7 mouse cellular contexts compared by ENCODE assay signal in the genomic region with DNA sequence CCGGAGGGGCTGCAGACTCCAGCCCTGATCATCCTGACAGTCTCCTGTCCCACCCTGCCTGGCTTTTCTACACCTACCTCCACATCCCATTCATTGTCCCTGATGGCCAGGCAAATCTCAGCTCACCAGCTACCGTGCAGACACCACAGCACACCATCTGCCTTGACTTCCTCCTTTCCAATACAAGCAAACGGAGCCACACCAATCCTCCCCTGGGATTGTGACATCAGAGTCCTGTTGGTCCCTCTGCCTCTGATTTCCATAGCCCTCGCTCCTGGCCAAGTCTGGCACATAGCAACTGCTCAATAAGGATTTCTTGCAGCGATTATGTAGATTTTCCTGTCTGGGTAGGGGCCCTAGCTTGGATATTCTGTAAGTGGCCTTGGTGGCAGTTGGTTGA. TPM values are rescaled to one million over a fixed set of nuclear protein-coding genes. Genes with fewer than 3 reads are reported as not detected.
A peak's percentile ranks its signal among the peaks of the same experiment; 100 is the strongest.
DNase-seq lines count a peak whose midpoint lies in the region; ATAC-seq and TF ChIP-seq lines count a peak whose summit lies in the region.

Gene Cox19 (minus strand): TSS at position 285 of the 400 bp plus-strand sequence.

- no peaks in the 10 kb centered on the region for H3K9me3 ChIP-seq in CH12.LX (replicated peaks; ENCODE audit: low read length)
- H3K9me3 ChIP-seq in G1E (replicated peaks): no peaks in the 10 kb centered on the region
- no peaks in the 10 kb centered on the region for H3K9me3 ChIP-seq in forebrain, postnatal 0 days (ENCODE audit: low read length)
- no peaks in the 10 kb centered on the region for H3K9me3 ChIP-seq in hindbrain, embryonic 15.5 days
- no peaks in the 10 kb centered on the region for H3K9me3 ChIP-seq in liver, postnatal 0 days (ENCODE audit: low read length)

- H3K4me2 ChIP-seq in CH12.LX (ENCODE audit: insufficient read depth, low read depth, poor library complexity, severe bottlenecking): peak within 1 kb of the TSS; percentile 27; the same call in 1 of the 2 replicates
- H3K4me2 ChIP-seq in forebrain, postnatal 0 days (ENCODE audit: low read depth): no peak within 1 kb of the TSS
- no peak within 1 kb of the TSS for H3K4me2 ChIP-seq in hindbrain, embryonic 15.5 days
- 0 out of 2 replicates have a peak within 1 kb of the TSS, but pooled peaks have one; percentile 18 for H3K4me2 ChIP-seq in liver, postnatal 0 days (ENCODE audit: low read depth, low read length)

- peak; percentile 74 for DNase-seq in CH12.LX (ENCODE audit: extremely low read depth)
- DNase-seq in G1E (ENCODE audit: low spot score): no peak
- DNase-seq in forebrain, postnatal 0 days: no peak
- DNase-seq in liver, postnatal 0 days: no peak
- DNase-seq in cerebellum, adult 11-12 months: no peak
- no peak for DNase-seq in testis, postnatal 10 days (ENCODE audit: low spot score)

- dilution Hi-C loops in CH12.LX (cut with MboI; ENCODE audit: extremely low pct_ligation_motif_present, extremely low pct_unique_long_range_greater_than_20kb, low sequenced_read_pairs): no loop called here

- TF ChIP-seq POLR2A in CH12.LX (IDR thresholded peaks at IDR 0.05; ENCODE audit: low read depth, low read length): no peak

- no peak within 1 kb of the TSS for H3K9ac ChIP-seq in CH12.LX (ENCODE audit: insufficient read depth, low read depth)
- no peak within 1 kb of the TSS for H3K9ac ChIP-seq in forebrain, postnatal 0 days
- no peak within 1 kb of the TSS for H3K9ac ChIP-seq in hindbrain, embryonic 15.5 days
- no peak within 1 kb of the TSS; the same call in 1 of the 2 replicates for H3K9ac ChIP-seq in liver, postnatal 0 days (replicated peaks)

- TF ChIP-seq EP300 in CH12.LX (IDR thresholded peaks at IDR 0.05; ENCODE audit: low read length): no peak
- no peak for TF ChIP-seq EP300 in liver, postnatal 0 days (IDR thresholded peaks at IDR 0.05; ENCODE audit: low read depth)

- no peak for ATAC-seq in G1E (ENCODE audit: extremely low read depth, insufficient number of reproducible peaks, low FRiP score, poor library complexity, severe bottlenecking)
- ATAC-seq in forebrain, postnatal 0 days: no peak
- ATAC-seq in hindbrain, embryonic 15.5 days (ENCODE audit: low FRiP score, low read depth): no peak
- ATAC-seq in liver, postnatal 0 days: no peak

- in situ Hi-C loops in CH12.LX (cut with MboI; ENCODE audit: low pct_ligation_motif_present, low pct_unique_long_range_greater_than_20kb, low sequenced_read_pairs): loop anchor here (25.0 kb wide), 1 partner anchor 111 kb away; the partner anchor contains the start of gene 3110082I17Rik

- H3K27ac ChIP-seq in CH12.LX (ENCODE audit: insufficient read depth, low read depth): no peak within 1 kb of the TSS
- H3K27ac ChIP-seq in forebrain, postnatal 0 days (ENCODE audit: low read depth, low read length): no peak within 1 kb of the TSS
- no peak within 1 kb of the TSS for H3K27ac ChIP-seq in hindbrain, embryonic 15.5 days (replicated peaks)
- H3K27ac ChIP-seq in liver, postnatal 0 days (ENCODE audit: low read depth): 0 out of 2 replicates have a peak within 1 kb of the TSS, but pooled peaks have one; percentile 29

- no peak for TF ChIP-seq RAD21 in CH12.LX (IDR thresholded peaks at IDR 0.05; ENCODE audit: low read depth, low read length)

- H3K36me3 ChIP-seq in CH12.LX (replicated peaks in 1 of 2; ENCODE audit: control insufficient read depth in 1 of 2, insufficient read depth in 1 of 2, low read length in 1 of 2): no peaks in the 10 kb centered on the region
- no peaks in the 10 kb centered on the region for H3K36me3 ChIP-seq in G1E (replicated peaks)
- no peaks in the 10 kb centered on the region for H3K36me3 ChIP-seq in forebrain, postnatal 0 days (ENCODE audit: insufficient read depth)
- no peaks in the 10 kb centered on the region for H3K36me3 ChIP-seq in hindbrain, embryonic 15.5 days
- no peaks in the 10 kb centered on the region for H3K36me3 ChIP-seq in liver, postnatal 0 days (replicated peaks; ENCODE audit: insufficient read depth, low read length)

- TF ChIP-seq CTCF in CH12.LX (conservative IDR thresholded peaks at IDR 0.05 in 1 of 2, IDR thresholded peaks at IDR 0.05 in 1 of 2; ENCODE audit: low read depth in 2 of 2, low read length in 2 of 2) (no peak), G1E (IDR thresholded peaks at IDR 0.05; ENCODE audit: low read depth, low read length) (no peak)
- TF ChIP-seq CTCF in forebrain, postnatal 0 days (IDR thresholded peaks at IDR 0.05; ENCODE audit: low read depth): no peak
- TF ChIP-seq CTCF in liver, postnatal 0 days (IDR thresholded peaks at IDR 0.05; ENCODE audit: low read depth): no peak

- peaks cover 18 to 26% of the 10 kb centered on the region in 2 experiments for H3K4me1 ChIP-seq in CH12.LX (ENCODE audit: control insufficient read depth in 1 of 2, insufficient read depth in 2 of 2)
- H3K4me1 ChIP-seq in G1E (ENCODE audit: insufficient read depth, low read depth, low read length): peaks cover 72% of the 10 kb centered on the region
- H3K4me1 ChIP-seq in forebrain, postnatal 0 days (ENCODE audit: insufficient read depth): no peaks in the 10 kb centered on the region
- no peaks in the 10 kb centered on the region for H3K4me1 ChIP-seq in hindbrain, embryonic 15.5 days (replicated peaks)
- 0 out of 2 replicates have a peak, but pooled peaks cover 4% of the 10 kb centered on the region for H3K4me1 ChIP-seq in liver, postnatal 0 days (ENCODE audit: insufficient read depth)

- peaks cover 8% of the 10 kb centered on the region for H3K27me3 ChIP-seq in CH12.LX (replicated peaks)
- H3K27me3 ChIP-seq in G1E (ENCODE audit: insufficient read depth, low read length): peaks cover 39% of the 10 kb centered on the region
- H3K27me3 ChIP-seq in forebrain, postnatal 0 days (ENCODE audit: insufficient read depth, low read length): no peaks in the 10 kb centered on the region
- 0 out of 2 replicates have a peak, but pooled peaks cover 7% of the 10 kb centered on the region for H3K27me3 ChIP-seq in hindbrain, embryonic 15.5 days
- no peaks in the 10 kb centered on the region for H3K27me3 ChIP-seq in liver, postnatal 0 days (ENCODE audit: insufficient read depth, low read length)

- 58% methylated on average over 5 of the region's 5 CpGs for WGBS in forebrain, postnatal 0 days
- WGBS in hindbrain, embryonic 15.5 days: 57% methylated on average over 5 of the region's 5 CpGs
- 48% methylated on average over 5 of the region's 5 CpGs for WGBS in liver, postnatal 0 days (ENCODE audit: insufficient replicate concordance)

- H3K4me3 ChIP-seq in CH12.LX (replicated peaks in 1 of 3; ENCODE audit: low read depth in 2 of 3, low read length in 2 of 3, poor library complexity in 1 of 3) (no peak within 1 kb of the TSS), G1E (ENCODE audit: low read depth, low read length) (peak within 1 kb of the TSS; percentile 41; the same call in 1 of the 2 replicates)
- no peak within 1 kb of the TSS for H3K4me3 ChIP-seq in forebrain, postnatal 0 days (ENCODE audit: low read depth, low read length)
- H3K4me3 ChIP-seq in hindbrain, embryonic 15.5 days: no peak within 1 kb of the TSS
- H3K4me3 ChIP-seq in liver, postnatal 0 days (ENCODE audit: low read depth, low read length): no peak within 1 kb of the TSS

- no peaks in the 10 kb centered on the region for H3K79me2 ChIP-seq in CH12.LX (replicated peaks; ENCODE audit: control insufficient read depth, extremely low read depth, insufficient read depth, poor library complexity, severe bottlenecking)

TF ChIP-seq in CH12.LX, 34 proteins besides CTCF, POLR2A, EP300 and RAD21:
- TF ChIP-seq NELFE (IDR thresholded peaks at IDR 0.05; ENCODE audit: low read depth, low read length) (no peak), ZMIZ1 (IDR thresholded peaks at IDR 0.05; ENCODE audit: low read depth, low read length) (no peak), ELF1 (IDR thresholded peaks at IDR 0.05; ENCODE audit: low read depth, low read length) (no peak), BHLHE40 (IDR thresholded peaks at IDR 0.05; ENCODE audit: low read depth, low read length) (no peak), MAZ (IDR thresholded peaks at IDR 0.05; ENCODE audit: low read depth, low read length) (no peak), SMC3 (IDR thresholded peaks at IDR 0.05; ENCODE audit: low read depth, low read length) (no peak), ZC3H11A (IDR thresholded peaks at IDR 0.05; ENCODE audit: low read depth, low read length) (no peak), SIN3A (IDR thresholded peaks at IDR 0.05; ENCODE audit: low read length) (no peak), CHD1 (IDR thresholded peaks at IDR 0.05; ENCODE audit: low read depth, low read length) (no peak), RCOR1 (conservative IDR thresholded peaks at IDR 0.05; ENCODE audit: low read depth, low read length) (no peak), PAX5 (IDR thresholded peaks at IDR 0.05; ENCODE audit: low read length) (no peak), ZKSCAN1 (IDR thresholded peaks at IDR 0.05; ENCODE audit: borderline replicate concordance, low read depth, low read length) (no peak), KAT2A (IDR thresholded peaks at IDR 0.05; ENCODE audit: insufficient replicate concordance, low read length) (no peak), E2F4 (IDR thresholded peaks at IDR 0.05; ENCODE audit: insufficient replicate concordance, low read depth, low read length) (no peak), TBP (conservative IDR thresholded peaks at IDR 0.05; ENCODE audit: low read depth, low read length) (no peak)

RNA-seq across cellular contexts. Expression of gene Cox19, which starts in this region (rescaled TPM):
- total RNA-seq in CH12.LX (2012; rRNA removed) (30.1 and 38.8 TPM in 2 replicates), CH12.LX (2014; rRNA removed) (32.1 and 32.3 TPM in 2 replicates), G1E (2014; fragmentation: Nextera tagmentation) (4.8 and 10.0 TPM in 2 replicates), G1E (2017) (40.8 and 41.0 TPM in 2 replicates)
- polyA plus RNA-seq in CH12.LX (2012; ENCODE audit: insufficient read length, low read depth) (70.1 and 74.0 TPM in 2 replicates), G1E (2012) (35.7 and 37.7 TPM in 2 replicates)
- 108 and 109 TPM in 2 replicates for total RNA-seq in forebrain, postnatal 0 days (2014; rRNA removed)
- polyA plus RNA-seq in forebrain, postnatal 0 days (2015; fragmentation: Nextera tagmentation; extraction: Ambion mirVana): 85.7 and 91.1 TPM in 2 replicates
- polyA plus RNA-seq in hindbrain, embryonic 15.5 days (2015; fragmentation: Nextera tagmentation; extraction: Ambion mirVana): 91.9 and 98.8 TPM in 2 replicates
- 34.4 and 37.1 TPM in 2 replicates for polyA plus RNA-seq in liver, postnatal 0 days (2015; fragmentation: Nextera tagmentation; extraction: Ambion mirVana)

Comparison
In these comparisons a context has a peak if more than half of its experiments do, and no peak if none do; other contexts are left out.
1. H3K4me2 ChIP-seq: peak in CH12.LX (single experiment) and liver, postnatal 0 days (single experiment); none in forebrain, postnatal 0 days (single experiment) and hindbrain, embryonic 15.5 days (single experiment).